Mouse (Mus musculus): Measurements from ENCODE around the gene Brsk1.

The Brsk1 gene

DNA sequence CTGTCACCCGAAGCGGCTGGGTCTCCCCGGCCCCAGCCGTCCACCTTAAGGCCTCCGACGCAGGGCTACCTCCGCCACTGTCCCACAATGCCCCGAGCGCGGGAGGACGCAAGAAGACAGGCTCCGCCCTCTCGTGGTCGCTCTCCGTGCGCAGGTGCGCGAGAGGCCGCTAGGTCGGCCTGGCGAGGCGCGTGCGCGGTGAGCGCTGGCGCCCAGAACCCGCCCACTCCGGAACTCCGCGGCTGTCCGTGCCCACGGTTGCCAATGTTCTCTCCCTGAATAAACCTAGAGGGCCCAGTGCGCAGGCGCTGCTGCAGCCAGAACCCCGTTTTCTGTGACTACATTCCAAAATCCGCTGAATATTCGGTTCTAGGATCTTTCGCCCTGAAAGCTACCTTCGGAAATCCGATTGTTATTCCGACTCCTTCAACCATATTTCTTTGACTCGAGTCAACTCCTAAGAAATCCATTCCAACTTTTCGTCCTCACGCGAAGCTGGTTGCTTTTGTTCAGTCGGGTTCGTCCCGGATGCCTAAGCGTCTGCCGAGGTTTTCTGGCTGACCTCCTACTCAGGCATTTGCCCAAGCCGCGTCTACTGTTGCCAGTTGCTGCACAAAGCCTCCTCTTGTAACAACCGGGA lies 31.4 kb upstream of the Brsk1 start, which contains the start of gene Ppp6r1:
TSS of gene Ppp6r1 (minus strand) at position 108 of the 640 bp plus-strand sequence.
- Histone ChIP-seq H3K27me3 (ENCODE audit: insufficient read depth, low read length) (no peaks in the 10 kb centered on the region), H3K9me3 (ENCODE audit: low read length) (no peaks in the 10 kb centered on the region), H3K4me1 (replicated peaks; ENCODE audit: low read depth, low read length) (peaks cover 79% of the 10 kb centered on the region), H3K4me3 (replicated peaks; ENCODE audit: low read length) (peak within 1 kb of the TSS; percentile 94), H3K36me3 (ENCODE audit: insufficient read depth, low read length) (peaks cover 54% of the 10 kb centered on the region)
- no peak for TF ChIP-seq POU5F1 (IDR thresholded peaks at IDR 0.05; ENCODE audit: borderline replicate concordance, low read length)

DNA sequence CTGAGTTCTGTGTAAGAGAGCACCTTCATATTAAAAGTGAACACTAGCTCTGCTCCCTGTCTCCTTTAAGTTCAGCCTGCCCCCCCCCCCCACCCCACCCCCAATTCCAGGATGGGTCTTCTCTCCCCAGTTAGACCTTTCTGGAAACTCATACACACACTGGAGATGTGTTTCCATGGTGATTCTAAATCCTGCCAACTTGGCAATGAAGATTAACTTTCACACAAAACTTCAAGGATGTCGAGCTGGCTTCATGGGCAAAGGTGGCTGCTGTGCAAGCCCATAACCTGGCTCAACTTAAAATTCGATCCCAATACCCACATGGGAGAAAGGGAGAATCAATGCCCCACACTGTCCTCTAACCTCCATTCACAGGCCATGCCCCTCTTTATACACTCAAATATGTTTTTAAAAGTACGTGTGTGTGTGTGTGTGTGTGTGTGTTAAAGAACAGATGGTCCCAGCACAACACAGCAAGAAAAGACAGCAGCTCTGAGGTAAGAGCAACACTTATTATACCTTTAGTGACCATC lies 30.4 kb upstream of the Brsk1 start:
- TF ChIP-seq NANOG (IDR thresholded peaks at IDR 0.05; ENCODE audit: borderline replicate concordance, low read length): no peak
- TF ChIP-seq CTCF (conservative IDR thresholded peaks at IDR 0.05; ENCODE audit: low read length): no peak
- no peak for TF ChIP-seq POU5F1 (IDR thresholded peaks at IDR 0.05; ENCODE audit: borderline replicate concordance, low read length)
- Histone ChIP-seq H3K4me1 (replicated peaks; ENCODE audit: low read depth, low read length) (peaks cover 79% of the 10 kb centered on the region), H3K36me3 (ENCODE audit: insufficient read depth, low read length) (peaks cover 52% of the 10 kb centered on the region), H3K27me3 (ENCODE audit: insufficient read depth, low read length) (no peaks in the 10 kb centered on the region), H3K9me3 (ENCODE audit: low read length) (no peaks in the 10 kb centered on the region), H3K4me3 (replicated peaks; ENCODE audit: low read length) (peak overlapping the region; percentile 94)

DNA sequence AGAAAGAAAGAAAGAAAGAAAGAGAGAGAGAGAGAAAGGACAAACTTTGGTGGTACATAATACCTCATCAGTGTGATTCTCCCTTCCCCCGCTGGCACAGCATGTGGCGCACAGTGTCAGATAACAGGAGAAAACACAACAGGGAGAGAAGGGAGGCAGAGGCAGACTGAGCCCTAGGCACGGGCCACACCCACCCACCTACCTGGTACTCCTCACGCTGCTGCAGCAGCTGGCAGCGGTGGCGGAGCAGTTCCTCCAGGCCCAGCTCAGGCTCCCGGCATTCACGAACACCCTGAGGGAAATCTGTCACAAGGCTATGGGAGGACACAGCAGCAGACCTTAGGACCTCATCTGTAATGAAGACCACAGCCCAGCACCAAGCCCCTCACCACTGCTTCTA lies 27.2 kb upstream of the Brsk1 start:
- no peaks in the 10 kb centered on the region for H3K27me3 ChIP-seq (ENCODE audit: insufficient read depth, low read length)
- H3K4me3 ChIP-seq (replicated peaks; ENCODE audit: low read length): no peak overlapping the region
- TF ChIP-seq POU5F1 (IDR thresholded peaks at IDR 0.05; ENCODE audit: borderline replicate concordance, low read length) (no peak), NANOG (IDR thresholded peaks at IDR 0.05; ENCODE audit: borderline replicate concordance, low read length) (no peak), CTCF (conservative IDR thresholded peaks at IDR 0.05; ENCODE audit: low read length) (no peak)
- H3K9me3 ChIP-seq (ENCODE audit: low read length): no peaks in the 10 kb centered on the region
- peaks cover 58% of the 10 kb centered on the region for H3K36me3 ChIP-seq (ENCODE audit: insufficient read depth, low read length)
- peaks cover 56% of the 10 kb centered on the region for H3K4me1 ChIP-seq (replicated peaks; ENCODE audit: low read depth, low read length)

DNA sequence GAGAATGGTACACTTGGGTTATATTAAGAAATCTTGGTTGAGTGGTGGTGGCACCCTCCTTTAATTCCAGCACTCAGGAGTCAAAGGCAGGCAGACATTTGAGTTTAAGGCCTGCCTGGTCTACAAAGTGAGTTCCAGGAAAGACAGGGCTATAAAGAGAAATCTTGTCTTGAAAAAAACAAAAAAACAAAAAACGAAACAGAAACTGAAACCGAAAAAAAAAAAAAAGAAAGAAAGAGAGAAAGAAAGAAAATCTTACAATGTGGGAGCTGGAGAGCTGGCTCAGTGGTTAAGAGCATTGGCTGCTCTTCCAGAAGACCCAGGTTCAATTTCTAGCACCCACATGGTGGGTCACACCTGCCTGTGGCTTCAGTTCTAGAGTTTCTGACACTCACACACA lies 26.7 kb upstream of the Brsk1 start:
- H3K4me3 ChIP-seq (replicated peaks; ENCODE audit: low read length): no peak overlapping the region
- H3K27me3 ChIP-seq (ENCODE audit: insufficient read depth, low read length): no peaks in the 10 kb centered on the region
- H3K36me3 ChIP-seq (ENCODE audit: insufficient read depth, low read length): peaks cover 64% of the 10 kb centered on the region
- peaks cover 62% of the 10 kb centered on the region for H3K4me1 ChIP-seq (replicated peaks; ENCODE audit: low read depth, low read length)
- TF ChIP-seq POU5F1 (IDR thresholded peaks at IDR 0.05; ENCODE audit: borderline replicate concordance, low read length) (no peak), CTCF (conservative IDR thresholded peaks at IDR 0.05; ENCODE audit: low read length) (no peak), NANOG (IDR thresholded peaks at IDR 0.05; ENCODE audit: borderline replicate concordance, low read length) (no peak)
- no peaks in the 10 kb centered on the region for H3K9me3 ChIP-seq (ENCODE audit: low read length)

DNA sequence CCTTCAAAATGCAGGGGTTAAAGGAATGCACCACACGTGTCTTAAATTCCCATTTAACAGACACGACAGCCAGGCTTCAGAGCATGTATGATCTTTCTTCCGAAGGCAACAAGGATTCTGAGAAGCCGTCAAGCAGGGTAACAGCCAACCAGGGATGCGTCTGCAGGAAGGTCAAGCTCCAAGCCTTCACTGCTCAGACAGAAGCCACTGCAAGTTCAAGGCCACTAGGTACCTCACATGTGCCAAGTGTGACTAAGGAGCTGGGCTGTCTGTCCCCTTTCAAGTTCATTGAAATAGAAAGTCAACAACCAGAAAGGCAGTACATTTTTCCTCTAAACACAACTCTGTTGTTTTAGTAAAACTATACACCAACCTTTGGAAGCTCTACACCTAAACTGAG lies 23.5 kb upstream of the Brsk1 start:
- Histone ChIP-seq H3K9me3 (ENCODE audit: low read length) (no peaks in the 10 kb centered on the region), H3K4me1 (replicated peaks; ENCODE audit: low read depth, low read length) (peaks cover 63% of the 10 kb centered on the region), H3K27me3 (ENCODE audit: insufficient read depth, low read length) (no peaks in the 10 kb centered on the region), H3K36me3 (ENCODE audit: insufficient read depth, low read length) (peaks cover 76% of the 10 kb centered on the region), H3K4me3 (replicated peaks; ENCODE audit: low read length) (no peak overlapping the region)
- TF ChIP-seq POU5F1 (IDR thresholded peaks at IDR 0.05; ENCODE audit: borderline replicate concordance, low read length) (no peak), CTCF (conservative IDR thresholded peaks at IDR 0.05; ENCODE audit: low read length) (no peak), NANOG (IDR thresholded peaks at IDR 0.05; ENCODE audit: borderline replicate concordance, low read length) (no peak)

DNA sequence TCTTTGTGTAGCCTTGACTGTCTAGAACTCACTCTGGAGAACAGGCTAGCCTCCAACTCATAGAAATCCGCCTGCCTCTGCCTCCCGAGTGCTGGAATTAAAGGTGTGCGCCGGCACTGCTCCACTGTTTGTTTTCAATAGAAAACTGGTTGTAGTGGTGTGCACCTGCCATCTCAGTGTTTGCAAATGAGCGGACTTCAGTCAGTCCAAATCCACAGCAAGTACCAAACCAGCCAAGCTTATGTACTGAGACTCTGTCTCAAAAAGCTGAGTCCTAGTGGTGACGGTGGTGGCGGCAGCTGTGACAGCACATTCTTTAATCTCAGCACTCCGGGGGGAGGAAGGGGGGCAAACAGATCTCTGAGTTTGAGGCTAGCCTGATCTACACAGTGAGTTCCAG lies 21.9 kb upstream of the Brsk1 start:
- H3K27me3 ChIP-seq (ENCODE audit: insufficient read depth, low read length): no peaks in the 10 kb centered on the region

DNA sequence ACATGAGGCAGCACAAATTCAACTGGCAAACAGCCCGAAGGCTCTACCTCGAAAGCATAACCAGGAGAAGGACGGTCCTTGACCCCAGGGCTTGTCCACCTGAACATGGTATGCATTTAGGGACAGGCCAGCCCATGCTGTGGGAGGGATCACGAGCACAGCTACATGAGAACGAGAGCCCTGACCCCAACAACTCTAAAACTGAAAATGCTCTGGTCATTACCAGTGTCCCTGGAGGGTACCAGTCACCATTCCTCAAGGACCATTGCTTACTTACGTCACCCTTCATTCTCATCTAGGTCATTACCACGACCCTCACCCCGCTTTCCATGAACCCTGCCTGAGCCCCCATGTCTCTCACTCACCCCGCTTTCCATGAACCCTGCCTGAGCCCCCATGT lies 21.2 kb upstream of the Brsk1 start:
- TF ChIP-seq POU5F1 (IDR thresholded peaks at IDR 0.05; ENCODE audit: borderline replicate concordance, low read length) (no peak), NANOG (IDR thresholded peaks at IDR 0.05; ENCODE audit: borderline replicate concordance, low read length) (no peak)
- Histone ChIP-seq H3K4me1 (replicated peaks; ENCODE audit: low read depth, low read length) (peaks cover 52% of the 10 kb centered on the region), H3K4me3 (replicated peaks; ENCODE audit: low read length) (no peak overlapping the region), H3K9me3 (ENCODE audit: low read length) (no peaks in the 10 kb centered on the region), H3K36me3 (ENCODE audit: insufficient read depth, low read length) (peaks cover 75% of the 10 kb centered on the region), H3K27me3 (ENCODE audit: insufficient read depth, low read length) (no peaks in the 10 kb centered on the region)

More for the DNA sequence above, 21.9 kb upstream of the Brsk1 start:
- H3K4me1 ChIP-seq (replicated peaks; ENCODE audit: low read depth, low read length): peaks cover 54% of the 10 kb centered on the region
- H3K4me3 ChIP-seq (replicated peaks; ENCODE audit: low read length): no peak overlapping the region
- H3K36me3 ChIP-seq (ENCODE audit: insufficient read depth, low read length): peaks cover 74% of the 10 kb centered on the region
- no peaks in the 10 kb centered on the region for H3K9me3 ChIP-seq (ENCODE audit: low read length)
- TF ChIP-seq CTCF (conservative IDR thresholded peaks at IDR 0.05; ENCODE audit: low read length) (no peak), POU5F1 (IDR thresholded peaks at IDR 0.05; ENCODE audit: borderline replicate concordance, low read length) (no peak), NANOG (IDR thresholded peaks at IDR 0.05; ENCODE audit: borderline replicate concordance, low read length) (no peak)

DNA sequence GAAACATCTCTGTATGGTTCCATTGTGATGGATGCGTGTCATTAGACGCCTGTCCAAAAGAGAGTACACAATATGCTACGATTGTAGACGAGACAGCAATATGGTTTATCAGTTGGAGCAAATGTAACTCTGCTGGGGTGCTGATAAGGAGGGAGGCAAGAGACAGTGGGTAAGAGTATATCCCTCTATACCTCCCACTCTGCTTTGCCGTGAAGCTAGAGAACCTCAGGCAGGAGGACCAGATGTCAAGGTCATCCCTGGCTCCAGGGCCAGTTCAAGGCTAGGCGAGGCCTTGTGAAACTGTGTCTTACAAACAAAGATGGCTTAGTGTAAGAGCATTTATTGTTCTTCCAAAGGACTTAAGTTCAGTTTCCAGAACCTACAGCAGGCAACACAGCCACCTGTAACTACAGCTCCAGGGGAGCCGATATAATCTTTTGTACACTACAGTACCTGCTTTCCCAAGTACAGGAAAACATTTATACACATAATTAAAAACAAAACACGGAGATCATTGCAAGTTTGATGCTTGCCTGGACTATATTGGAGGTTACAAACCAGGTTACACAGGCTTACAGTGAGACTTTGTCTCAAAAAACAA lies 19.6 kb upstream of the Brsk1 start:
- Histone ChIP-seq H3K9me3 (ENCODE audit: low read length) (no peaks in the 10 kb centered on the region), H3K4me3 (replicated peaks; ENCODE audit: low read length) (no peak overlapping the region), H3K27me3 (ENCODE audit: insufficient read depth, low read length) (no peaks in the 10 kb centered on the region), H3K36me3 (ENCODE audit: insufficient read depth, low read length) (peaks cover 80% of the 10 kb centered on the region), H3K4me1 (replicated peaks; ENCODE audit: low read depth, low read length) (peaks cover 57% of the 10 kb centered on the region)
- TF ChIP-seq NANOG (IDR thresholded peaks at IDR 0.05; ENCODE audit: borderline replicate concordance, low read length): no peak
- TF ChIP-seq CTCF (conservative IDR thresholded peaks at IDR 0.05; ENCODE audit: low read length): no peak
- TF ChIP-seq POU5F1 (IDR thresholded peaks at IDR 0.05; ENCODE audit: borderline replicate concordance, low read length): no peak
